Comparison of ENCODE assay signal across 8 mouse cellular contexts in the genomic region with DNA sequence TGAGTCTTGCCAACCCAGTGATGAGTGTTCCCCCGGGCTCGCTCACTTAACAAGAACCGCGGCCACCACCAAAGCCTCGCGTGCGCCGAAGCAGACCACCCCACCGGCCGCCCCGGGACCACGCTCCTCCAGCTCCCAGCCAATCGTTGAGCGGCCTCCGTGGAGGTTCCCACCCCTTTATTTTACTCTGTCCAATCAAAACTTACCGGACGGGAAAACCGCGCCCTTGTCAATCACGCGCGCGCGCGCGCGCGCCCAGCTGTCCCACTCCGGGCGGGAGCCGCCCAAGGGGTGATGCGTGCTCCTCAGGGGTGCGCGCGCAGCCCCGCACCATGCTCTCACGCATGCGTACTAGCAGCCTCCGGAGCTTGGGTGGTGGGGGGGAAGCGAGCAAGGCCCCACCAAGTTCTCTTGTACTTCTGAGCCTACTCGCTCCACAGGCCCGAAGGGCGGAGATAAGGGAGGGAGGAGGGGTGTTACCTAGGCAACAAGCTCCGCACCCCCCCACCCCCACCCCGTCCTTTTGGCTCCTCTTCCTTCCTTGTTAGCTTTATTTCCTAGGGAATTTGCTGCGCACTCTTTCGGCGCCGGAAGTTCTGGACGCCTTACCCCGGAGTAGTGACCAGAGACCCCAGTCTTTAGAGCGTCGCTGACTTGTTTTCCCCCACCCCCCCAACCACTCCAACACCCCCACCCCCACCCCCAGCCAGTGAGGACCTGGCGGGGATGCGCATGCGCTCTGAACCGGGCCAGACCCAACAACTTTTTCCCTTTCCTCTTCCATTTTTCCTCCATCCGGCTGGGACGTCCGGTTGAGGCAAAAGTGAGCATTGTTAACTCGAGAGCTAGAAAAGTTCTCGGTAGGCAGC. TPM values are rescaled to one million over a fixed set of nuclear protein-coding genes. Genes with fewer than 3 reads are reported as not detected.
DNase-seq lines count a peak whose midpoint lies in the region; ATAC-seq and TF ChIP-seq lines count a peak whose summit lies in the region.

TSS of gene Mapk7 (minus strand) at position 278 of the 869 bp plus-strand sequence.

- peak; percentile 40 for DNase-seq in fat pad, adult 2 months (ENCODE audit: extremely low read depth, low read depth, low spot score)
- DNase-seq in kidney, postnatal 10 days, result peak; percentile 99
- peak; percentile 95 to 96 (median 95) for DNase-seq in liver, embryonic 14.5 days (ENCODE audit: low read depth in 3 of 3, low spot score in 3 of 3)
- DNase-seq in neural tube, embryonic 11.5 days (ENCODE audit: low spot score), result peak; percentile 100
- peak; percentile 100 for DNase-seq in stomach, postnatal 0 days (ENCODE audit: low spot score)

- H3K27me3 ChIP-seq in heart, embryonic 13.5 days (replicated peaks), result no peaks in the 10 kb centered on the region
- H3K27me3 ChIP-seq in liver, embryonic 14.5 days (ENCODE audit: control insufficient read depth, insufficient read depth, low read length), result no peaks in the 10 kb centered on the region
- no peaks in the 10 kb centered on the region for H3K27me3 ChIP-seq in neural tube, embryonic 11.5 days (ENCODE audit: control insufficient read depth, insufficient read depth, low read length)
- H3K27me3 ChIP-seq in stomach, postnatal 0 days (ENCODE audit: control insufficient read depth, insufficient read depth, low read length), result no peaks in the 10 kb centered on the region

- peaks cover 6% of the 10 kb centered on the region; the same call in 1 of the 2 replicates for H3K4me1 ChIP-seq in brown adipose tissue, adult 24 weeks (ENCODE audit: control insufficient read depth, insufficient read depth, insufficient read length, low read length)
- peaks cover 26% of the 10 kb centered on the region for H3K4me1 ChIP-seq in heart, embryonic 13.5 days
- peaks cover 0 to 12% of the 10 kb centered on the region in 2 experiments; a peak in 3 of 4 replicates for H3K4me1 ChIP-seq in liver, embryonic 14.5 days (replicated peaks; ENCODE audit: control insufficient read depth in 2 of 2, insufficient read depth in 2 of 2, low read length in 1 of 2)
- H3K4me1 ChIP-seq in neural tube, embryonic 11.5 days (ENCODE audit: control insufficient read depth, insufficient read depth, low read length), result peaks cover 11% of the 10 kb centered on the region
- peaks cover 4% of the 10 kb centered on the region; the same call in 1 of the 2 replicates for H3K4me1 ChIP-seq in stomach, postnatal 0 days (replicated peaks; ENCODE audit: control insufficient read depth, insufficient read depth)

- no peak for TF ChIP-seq CTCF in liver, embryonic 14.5 days (IDR thresholded peaks at IDR 0.05; ENCODE audit: low read depth)
- TF ChIP-seq CTCF in stomach, postnatal 0 days (IDR thresholded peaks at IDR 0.05; ENCODE audit: low read depth), result no peak

- ATAC-seq in CD4-positive, CD25-positive, alpha-beta regulatory T cell, adult 4 months, result peak; percentile 94
- peak; percentile 91 for ATAC-seq in heart, embryonic 13.5 days (ENCODE audit: extremely low read depth, insufficient number of reproducible peaks, low FRiP score, low TSS enrichment)
- peak; percentile 97 for ATAC-seq in liver, embryonic 14.5 days (ENCODE audit: insufficient read depth)
- ATAC-seq in neural tube, embryonic 11.5 days (ENCODE audit: insufficient read depth, low FRiP score, low TSS enrichment), result peak; percentile 95
- ATAC-seq in stomach, postnatal 0 days (ENCODE audit: low FRiP score, low TSS enrichment), result peak; percentile 95

- peaks cover 36% of the 10 kb centered on the region for H3K36me3 ChIP-seq in heart, embryonic 13.5 days
- H3K36me3 ChIP-seq in liver, embryonic 14.5 days (replicated peaks; ENCODE audit: control insufficient read depth, insufficient read depth, low read depth), result no peaks in the 10 kb centered on the region
- H3K36me3 ChIP-seq in neural tube, embryonic 11.5 days (ENCODE audit: control insufficient read depth, insufficient read depth, low read length), result peaks cover 18% of the 10 kb centered on the region
- peaks cover 11% of the 10 kb centered on the region for H3K36me3 ChIP-seq in stomach, postnatal 0 days (ENCODE audit: control insufficient read depth, insufficient read depth, low read length)

- H3K9ac ChIP-seq in heart, embryonic 13.5 days, result peak within 1 kb of the TSS; percentile 90
- peak within 1 kb of the TSS; percentile 78 for H3K9ac ChIP-seq in liver, embryonic 14.5 days (replicated peaks)
- H3K9ac ChIP-seq in neural tube, embryonic 11.5 days (ENCODE audit: low read length), result peak within 1 kb of the TSS; percentile 86
- peak within 1 kb of the TSS; percentile 85 for H3K9ac ChIP-seq in stomach, postnatal 0 days (ENCODE audit: low read length)

- H3K9me3 ChIP-seq in heart, embryonic 13.5 days, result no peaks in the 10 kb centered on the region
- no peaks in the 10 kb centered on the region for H3K9me3 ChIP-seq in liver, embryonic 14.5 days (ENCODE audit: control insufficient read depth, low read length)
- H3K9me3 ChIP-seq in neural tube, embryonic 11.5 days (ENCODE audit: control insufficient read depth, low read length), result no peaks in the 10 kb centered on the region
- H3K9me3 ChIP-seq in stomach, postnatal 0 days (ENCODE audit: control insufficient read depth, low read length), result no peaks in the 10 kb centered on the region

- peak within 1 kb of the TSS; percentile 80 for H3K27ac ChIP-seq in brown adipose tissue, adult 24 weeks (replicated peaks; ENCODE audit: low read depth, low read length)
- H3K27ac ChIP-seq in heart, embryonic 13.5 days (replicated peaks), result peak within 1 kb of the TSS; percentile 91
- peak within 1 kb of the TSS; percentile 6; the same call in 1 of the 2 replicates for H3K27ac ChIP-seq in liver, embryonic 14.5 days
- peak within 1 kb of the TSS; percentile 80 for H3K27ac ChIP-seq in neural tube, embryonic 11.5 days (ENCODE audit: low read depth, low read length)
- H3K27ac ChIP-seq in stomach, postnatal 0 days (replicated peaks), result peak within 1 kb of the TSS; percentile 88

- H3K4me3 ChIP-seq in brown adipose tissue, adult 24 weeks (ENCODE audit: insufficient read depth, low read depth, low read length), result peak within 1 kb of the TSS; percentile 83
- peak within 1 kb of the TSS; percentile 95 for H3K4me3 ChIP-seq in heart, embryonic 13.5 days
- H3K4me3 ChIP-seq in liver, embryonic 14.5 days (ENCODE audit: insufficient read depth in 1 of 2, low read depth in 2 of 2, low read length in 2 of 2), result peak within 1 kb of the TSS; percentile 74 to 84
- peak within 1 kb of the TSS; percentile 84 for H3K4me3 ChIP-seq in neural tube, embryonic 11.5 days (ENCODE audit: low read depth, low read length)
- H3K4me3 ChIP-seq in stomach, postnatal 0 days (ENCODE audit: low read depth, low read length), result peak within 1 kb of the TSS; percentile 77

- TF ChIP-seq EP300 in liver, embryonic 14.5 days (IDR thresholded peaks at IDR 0.05; ENCODE audit: low read depth), result no peak
- no peak for TF ChIP-seq EP300 in stomach, postnatal 0 days (optimal IDR thresholded peaks at IDR 0.05)

- peak within 1 kb of the TSS; percentile 95 for H3K4me2 ChIP-seq in heart, embryonic 13.5 days
- peak within 1 kb of the TSS; percentile 94 for H3K4me2 ChIP-seq in liver, embryonic 14.5 days (ENCODE audit: low read depth)
- H3K4me2 ChIP-seq in neural tube, embryonic 11.5 days (ENCODE audit: low read depth), result peak within 1 kb of the TSS; percentile 90
- H3K4me2 ChIP-seq in stomach, postnatal 0 days (replicated peaks; ENCODE audit: low read depth), result peak within 1 kb of the TSS; percentile 90

- WGBS in heart, embryonic 13.5 days, result under 1% methylated on average over 61 of the region's 62 CpGs
- WGBS in liver, embryonic 14.5 days (ENCODE audit: insufficient replicate concordance), result under 1% methylated on average over 62 of the region's 62 CpGs
- WGBS in neural tube, embryonic 11.5 days, result under 1% methylated on average over 60 of the region's 62 CpGs
- WGBS in stomach, postnatal 0 days, result under 1% methylated on average over 57 of the region's 62 CpGs

RNA-seq across cellular contexts. Expression of gene Mapk7, which starts in this region (rescaled TPM):
- polyA plus RNA-seq in CD4-positive, CD25-positive, alpha-beta regulatory T cell, adult 4 months (2017; shearing (Covaris generic)), result 10 to 100 TPM in 1 of 2 experiments, 1 to 10 TPM in 1; 9.2 to 18.0 TPM
- polyA plus RNA-seq in brown adipose tissue, adult 24 weeks (2012; ENCODE audit: insufficient read depth, insufficient read length, missing spikeins), result 3.0 and 3.7 TPM in 2 replicates
- 28.8 and 29.6 TPM in 2 replicates for polyA plus RNA-seq in heart, embryonic 13.5 days (2015; fragmentation: Nextera tagmentation; extraction: Ambion mirVana)
- polyA plus RNA-seq in liver, embryonic 14.5 days (2012; rRNA removed), result 6.4 and 6.9 TPM in 2 replicates
- polyA plus RNA-seq in liver, embryonic 14.5 days (2014; fragmentation: Nextera tagmentation; extraction: Ambion mirVana), result 4.8 TPM in 2 replicates
- 70.1 and 76.7 TPM in 2 replicates for polyA plus RNA-seq in neural tube, embryonic 11.5 days (2014; fragmentation: Nextera tagmentation; extraction: Ambion mirVana)
- 14.5 and 15.4 TPM in 2 replicates for polyA plus RNA-seq in stomach, postnatal 0 days (2015; fragmentation: Nextera tagmentation; extraction: Ambion mirVana)

Comparison
In these comparisons a context has a peak if more than half of its experiments do, and no peak if none do; other contexts are left out.
1. Peak in every context shown above with its lines: DNase-seq, ATAC-seq, H3K4me3 ChIP-seq and H3K27ac ChIP-seq.
2. H3K27ac ChIP-seq: peak in every context shown above with its lines; median percentile 91 in heart, embryonic 13.5 days; 88 in stomach, postnatal 0 days; 80 in brown adipose tissue, adult 24 weeks; 80 in neural tube, embryonic 11.5 days; 6 in liver, embryonic 14.5 days.
3. DNase-seq: peak in every context shown above with its lines; median percentile 100 in neural tube, embryonic 11.5 days; 100 in stomach, postnatal 0 days; 99 in kidney, postnatal 10 days; 95 in liver, embryonic 14.5 days; 40 in fat pad, adult 2 months.